Mouse (Mus musculus) 416B (cell line): Measurements from ENCODE around the gene Chrna10.
A peak's percentile ranks its signal among the peaks of the same experiment; 100 is the strongest.

ENCODE experiments used
- DNase-seq: peaks from one replicate; pipeline ENCODE4 v3.0.0; 2011; ENCODE audit warnings: low read depth

Gene Chrna10

DNA sequence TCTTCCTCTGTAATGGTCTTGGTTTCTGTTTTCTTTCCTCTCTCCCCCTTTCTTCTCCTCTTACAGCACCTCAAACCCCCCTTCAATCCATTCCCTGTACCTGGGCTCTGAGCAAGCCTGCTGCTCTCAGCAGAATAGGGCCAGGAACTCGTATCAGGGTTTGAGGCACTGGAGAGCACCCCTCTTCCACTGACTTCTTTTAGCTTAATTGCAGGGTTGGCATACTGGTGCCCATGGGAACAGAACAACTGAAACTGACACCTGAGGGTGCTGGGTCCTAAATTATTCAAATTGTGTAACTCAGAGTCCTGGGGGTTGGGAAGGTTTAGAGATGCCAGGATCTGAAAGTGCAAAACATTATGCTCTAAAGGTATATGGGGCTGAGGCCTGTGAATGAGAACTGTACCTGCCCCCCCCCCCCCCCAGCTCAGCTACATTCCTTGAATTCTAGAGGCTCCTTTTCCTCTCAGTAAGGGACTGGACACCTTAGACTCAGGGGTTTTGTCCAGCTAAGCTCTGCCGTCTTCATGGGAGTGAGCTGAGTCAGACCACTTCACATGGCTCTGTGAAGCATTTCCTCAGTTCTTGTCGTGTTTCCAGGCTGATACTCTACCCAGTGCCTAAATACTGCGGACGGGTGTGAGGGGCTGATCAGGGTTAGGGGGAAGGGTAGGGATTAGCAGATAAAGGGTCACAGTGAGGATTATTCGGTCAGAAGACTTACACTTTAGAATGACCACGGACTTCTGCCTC lies at the start of gene Chrna10:
Gene Chrna10, minus strand, starts transcription at position 250 of the 753 bp plus-strand sequence.
- DNase-seq = no peak

DNA sequence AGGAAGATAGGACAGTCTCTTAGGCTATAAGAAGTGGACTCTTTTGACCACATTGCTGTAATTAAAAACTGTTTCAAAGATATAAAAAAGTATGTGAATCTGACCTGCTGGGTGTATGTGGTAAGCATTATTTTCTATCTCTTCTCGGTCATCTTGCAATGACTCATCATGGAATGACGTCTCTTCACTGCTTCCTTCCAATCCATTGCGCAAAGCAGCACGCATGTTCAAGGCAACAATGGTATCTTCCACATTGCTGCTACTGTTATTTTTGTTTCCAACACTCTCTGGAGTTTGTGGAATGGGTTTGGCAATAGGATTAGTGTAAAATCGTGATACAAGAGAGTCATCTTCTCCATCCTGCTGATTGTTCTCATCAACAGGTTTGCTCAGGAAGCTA lies 37.1 kb upstream of the Chrna10 start:
- DNase-seq = peak; percentile 85

DNA sequence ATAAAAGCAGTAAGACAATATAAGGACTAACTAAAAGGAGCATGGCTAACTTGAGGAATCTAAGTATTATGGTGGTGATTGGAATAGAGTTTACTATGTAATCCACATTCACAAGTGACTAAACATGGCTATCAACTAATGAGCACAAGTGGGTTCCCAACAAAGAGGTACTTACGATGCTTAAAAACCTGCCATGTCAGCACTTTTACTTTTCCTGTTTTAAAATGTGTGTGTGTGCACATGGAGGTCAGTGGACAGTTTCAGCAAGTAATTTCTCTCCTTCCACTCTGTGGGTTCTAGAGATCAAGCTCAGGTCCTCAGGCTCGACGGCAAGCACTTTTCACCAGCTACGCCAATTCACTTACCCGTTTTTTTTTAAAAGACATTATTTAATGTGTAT lies 21.3 kb upstream of the Chrna10 start:
- DNase-seq = no peak

DNA sequence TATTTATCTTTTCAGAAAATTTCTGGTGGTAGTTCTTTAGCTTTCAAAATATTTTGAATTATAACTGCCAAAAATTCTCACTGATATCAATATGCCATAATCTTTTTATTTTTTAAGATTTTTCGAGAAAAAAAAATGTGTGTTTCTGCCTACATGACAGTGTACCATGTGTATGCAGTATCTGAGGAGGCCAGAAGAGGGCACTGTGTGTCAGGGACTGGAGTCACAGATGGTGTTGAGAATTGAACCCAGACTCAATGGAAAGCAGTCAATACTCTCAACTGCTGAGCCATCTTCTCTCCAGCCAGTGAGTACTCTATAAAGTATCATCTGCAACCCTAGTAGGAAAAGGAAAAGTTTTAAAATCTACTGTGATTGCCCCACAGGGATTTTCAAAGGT lies 20.8 kb upstream of the Chrna10 start:
- DNase-seq = peak; percentile 66

DNA sequence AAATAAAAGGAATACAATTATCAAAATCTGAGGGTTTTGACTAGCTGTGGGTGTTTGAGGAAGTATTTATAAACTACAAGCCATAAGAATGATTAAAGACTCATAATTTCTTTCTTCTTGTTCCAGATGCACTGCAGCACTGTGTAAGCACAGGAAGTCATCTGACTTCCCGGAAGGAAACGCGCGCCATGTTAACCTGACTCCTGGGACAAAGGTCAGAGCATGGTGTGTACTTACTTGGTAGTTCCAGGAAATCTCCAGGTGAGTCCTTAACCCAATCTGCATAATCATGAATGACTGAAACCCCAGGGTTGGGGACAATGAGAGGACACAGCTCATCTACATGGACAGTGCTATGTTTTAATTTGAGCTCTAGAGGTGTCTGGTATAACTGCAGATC lies 15.8 kb upstream of the Chrna10 start:
- no peak for DNase-seq

DNA sequence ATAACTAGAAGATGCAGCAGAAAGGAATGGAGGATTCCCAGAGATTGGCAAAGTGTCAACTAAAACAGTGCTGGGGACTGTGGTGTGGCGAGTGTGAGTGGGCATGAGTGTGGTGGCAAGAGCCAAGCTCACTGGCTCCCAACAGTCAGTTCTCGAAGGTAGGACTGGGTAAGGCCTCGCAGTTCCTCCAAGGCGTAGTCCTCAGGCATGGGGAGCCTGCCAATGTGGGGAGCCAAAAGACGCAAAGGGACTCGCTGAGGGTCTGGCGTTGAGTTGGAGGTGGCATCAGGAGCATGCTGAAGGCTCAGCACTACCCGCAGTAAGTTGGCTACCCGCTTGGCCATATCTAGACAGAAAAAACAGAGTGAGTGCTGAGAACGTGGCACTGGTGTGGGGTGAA lies 3.7 kb upstream of the Chrna10 start:
- DNase-seq = no peak

DNA sequence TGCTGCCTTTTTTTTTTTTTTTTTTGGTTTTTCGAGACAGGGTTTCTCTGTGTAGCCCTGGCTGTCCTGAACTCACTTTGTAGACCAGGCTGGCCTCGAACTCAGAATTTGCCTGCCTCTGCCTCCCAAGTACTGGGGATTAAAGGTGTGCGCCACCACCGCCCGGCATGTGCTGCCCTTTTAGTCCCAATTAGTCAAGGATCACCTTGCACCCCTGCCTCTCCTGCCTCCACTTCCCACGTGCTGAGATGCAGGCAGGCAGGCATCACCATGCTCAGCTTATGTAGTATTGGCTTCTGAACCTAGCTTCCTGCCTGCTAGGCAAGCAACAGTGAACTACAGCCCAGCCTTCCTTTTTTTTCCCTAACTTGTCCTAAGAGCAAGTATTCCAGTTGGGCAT lies 754 bp upstream of the Chrna10 start:
- no peak for DNase-seq

DNA sequence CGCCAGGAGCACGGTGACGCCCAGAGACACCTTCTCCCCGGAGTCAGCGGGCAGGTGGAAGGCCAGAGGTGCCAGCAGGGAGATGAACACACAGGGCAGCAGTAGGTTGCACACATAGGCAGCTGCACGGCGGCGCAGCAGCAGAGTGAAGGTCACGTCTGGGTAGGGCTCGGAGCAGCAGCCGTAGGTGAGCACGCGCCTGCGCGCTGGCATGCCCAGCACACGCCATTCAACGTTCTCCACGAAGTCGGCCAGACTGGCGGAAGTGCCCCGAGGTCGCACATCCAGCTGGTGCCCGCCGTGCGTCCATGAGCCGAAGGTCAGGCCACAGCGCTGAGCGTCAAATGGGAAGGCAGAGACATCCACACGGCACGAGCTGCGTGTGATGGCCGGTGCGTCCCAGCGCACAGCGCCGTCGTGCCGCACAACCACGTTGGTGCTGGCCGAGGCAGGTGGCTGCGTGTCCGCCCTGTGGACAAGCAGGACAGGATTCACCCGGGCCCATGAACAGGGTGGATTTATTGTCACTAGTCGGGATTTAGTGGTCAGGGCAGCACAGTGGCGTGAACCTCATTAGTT lies 3.4 kb downstream of the Chrna10 start:
- no peak for DNase-seq

DNA sequence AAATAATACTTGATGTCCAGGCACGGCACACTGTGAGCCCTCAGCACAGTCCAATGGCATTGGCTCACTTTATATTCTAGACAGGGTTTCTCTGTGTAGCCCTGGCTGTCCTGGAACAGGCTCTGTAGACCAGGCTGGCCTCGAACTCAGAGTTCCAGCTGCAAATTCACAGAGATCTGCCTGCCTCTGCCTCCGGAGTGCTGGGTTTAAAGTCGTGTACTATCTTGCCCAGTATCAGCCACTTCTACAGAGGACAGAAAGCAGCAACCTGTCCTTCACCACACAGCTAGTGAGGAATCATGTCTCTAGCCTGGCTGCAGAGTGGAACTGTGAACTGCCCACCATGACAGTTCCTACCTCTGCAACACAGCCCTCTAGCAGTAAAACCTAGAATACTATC lies 6.9 kb downstream of the Chrna10 start:
- no peak for DNase-seq

DNA sequence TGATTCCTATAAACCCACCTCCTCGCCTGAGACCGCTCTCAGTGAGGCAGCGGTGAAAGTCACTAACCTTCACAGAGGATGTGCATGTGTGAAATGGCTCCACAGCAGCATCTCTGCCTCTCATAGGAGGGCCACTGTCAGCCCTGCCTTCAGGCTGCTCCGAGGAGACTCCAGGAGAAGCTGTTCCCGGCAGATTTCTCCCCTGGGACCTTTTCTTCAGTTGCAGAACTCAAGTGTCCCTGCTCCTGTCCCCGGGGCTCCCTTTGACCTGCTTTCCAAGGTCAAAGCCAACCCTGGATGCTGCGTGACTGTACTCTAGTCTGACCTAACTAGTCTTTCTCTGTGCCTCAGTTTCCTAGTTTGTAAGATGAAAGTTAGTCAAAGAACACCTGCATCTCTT lies 7.5 kb downstream of the Chrna10 start, which contains the start of gene Art5:
Gene Art5, minus strand, starts transcription at position 319 of the 400 bp plus-strand sequence.
- DNase-seq = no peak

DNA sequence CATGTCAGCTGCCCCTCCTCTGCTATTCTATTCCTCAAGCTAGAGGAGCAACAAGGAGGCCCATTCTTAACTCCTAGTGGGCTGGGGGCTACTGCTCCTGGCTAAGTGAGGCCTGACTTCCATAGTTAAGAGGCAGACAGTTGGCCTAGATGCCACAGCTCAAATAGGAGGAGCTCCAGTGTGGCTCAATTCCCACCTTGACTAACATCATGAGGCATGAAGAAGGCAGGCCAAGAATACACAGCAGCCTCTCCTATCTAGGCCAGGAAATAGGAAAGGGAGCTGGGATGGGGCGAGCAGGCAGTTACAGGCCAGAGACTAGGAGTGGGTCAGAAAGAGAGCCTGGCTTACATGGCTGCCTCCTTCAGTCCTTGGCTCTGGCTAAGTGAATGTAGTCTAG lies 8.4 kb downstream of the Chrna10 start:
- no peak for DNase-seq

DNA sequence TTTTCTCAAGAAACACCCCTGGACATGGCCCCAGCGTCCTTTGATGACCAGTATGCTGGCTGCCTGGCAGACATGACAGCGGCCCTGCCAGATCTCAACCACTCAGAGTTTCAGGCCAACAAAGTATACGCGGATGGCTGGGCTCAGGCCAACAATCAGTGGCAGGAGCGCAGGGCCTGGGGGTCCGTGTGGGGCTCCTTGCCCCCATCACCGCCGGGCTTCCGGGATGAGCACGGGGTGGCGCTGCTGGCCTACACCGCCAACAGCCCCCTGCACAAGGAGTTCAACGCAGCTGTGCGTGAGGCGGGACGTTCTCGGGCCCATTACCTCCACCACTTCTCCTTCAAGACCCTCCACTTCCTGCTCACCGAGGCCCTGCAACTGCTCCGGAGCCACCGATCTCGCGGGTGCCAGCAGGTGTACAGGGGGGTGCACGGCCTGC lies 9.9 kb downstream of the Chrna10 start:
- no peak for DNase-seq

DNA sequence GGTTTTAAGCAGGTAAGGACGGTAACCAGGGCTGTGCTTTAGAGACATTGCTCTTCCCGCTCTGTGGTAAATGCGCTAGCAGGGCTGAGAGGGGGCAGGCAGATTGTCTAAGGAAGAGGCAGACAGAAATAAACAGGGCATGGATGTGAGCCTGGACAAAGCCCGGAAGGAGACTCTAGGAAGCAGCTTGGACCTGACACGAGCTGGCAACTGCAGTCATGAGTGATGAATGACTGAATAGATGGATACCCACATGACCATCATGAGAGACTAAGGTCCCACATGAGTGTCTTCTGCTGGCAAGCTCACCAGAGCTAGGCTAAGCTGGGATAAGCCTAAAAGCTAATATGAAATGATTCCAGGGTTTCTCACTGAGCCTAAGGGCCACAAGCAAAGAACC lies 12.5 kb downstream of the Chrna10 start:
- no peak for DNase-seq

DNA sequence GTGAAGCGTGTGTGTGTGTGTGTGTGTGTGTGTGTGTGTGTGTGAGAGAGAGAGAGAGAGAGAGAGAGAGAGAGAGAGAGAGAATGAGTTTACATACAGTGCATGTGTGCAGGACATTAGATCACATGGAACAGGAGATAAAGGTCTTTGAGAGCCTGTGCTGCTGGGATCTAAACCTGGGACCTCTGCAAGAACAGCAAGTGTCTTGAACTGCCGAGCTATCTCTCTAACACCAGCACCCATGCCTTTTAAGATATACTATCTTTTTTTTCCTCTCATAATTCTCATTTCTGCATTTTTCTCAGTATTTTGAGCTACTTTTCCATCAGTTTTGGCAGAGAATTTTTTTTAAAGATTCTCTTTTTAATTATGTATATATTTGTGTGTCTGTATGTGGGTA lies 13.1 kb downstream of the Chrna10 start:
- DNase-seq = no peak

DNA sequence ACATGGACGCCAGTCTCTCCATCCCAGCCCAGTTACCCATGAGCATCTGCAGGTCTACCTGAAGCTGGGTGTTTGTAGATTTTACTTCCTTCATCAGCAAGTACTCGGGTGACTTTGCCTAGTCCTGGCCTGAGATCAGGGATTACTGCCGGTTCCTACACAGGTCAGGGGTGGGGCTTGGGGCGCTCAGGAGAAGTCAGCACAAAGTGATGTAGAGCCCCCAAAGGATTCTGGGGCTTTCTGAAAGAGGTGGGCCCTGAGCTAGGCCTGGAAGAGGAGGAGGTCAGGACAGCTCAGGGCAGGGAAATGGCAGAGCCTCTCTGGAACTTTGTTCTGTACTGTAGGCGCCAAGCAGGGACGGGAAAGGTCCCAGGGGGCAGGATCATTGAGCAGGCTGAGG lies 13.9 kb downstream of the Chrna10 start:
- no peak for DNase-seq

DNA sequence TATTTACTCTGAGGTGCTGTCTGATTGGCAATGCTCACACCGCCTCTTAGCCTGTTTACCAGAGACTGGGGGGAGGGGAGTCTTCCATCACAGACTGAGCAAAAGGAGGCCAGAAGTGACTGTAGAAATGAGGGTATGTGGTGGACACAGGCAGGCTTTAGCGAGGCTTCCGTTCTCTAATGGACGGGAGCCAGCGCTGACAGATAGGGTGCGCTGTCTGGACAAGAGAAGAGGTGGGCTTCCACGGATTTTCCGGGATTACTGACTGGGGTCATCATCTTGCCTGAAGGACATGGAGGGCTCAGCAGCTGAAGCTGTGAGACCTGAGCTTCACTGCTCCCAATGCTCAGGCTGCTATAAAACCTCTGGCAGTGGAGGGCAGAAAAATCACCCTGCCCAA lies 14.4 kb downstream of the Chrna10 start:
- no peak for DNase-seq

DNA sequence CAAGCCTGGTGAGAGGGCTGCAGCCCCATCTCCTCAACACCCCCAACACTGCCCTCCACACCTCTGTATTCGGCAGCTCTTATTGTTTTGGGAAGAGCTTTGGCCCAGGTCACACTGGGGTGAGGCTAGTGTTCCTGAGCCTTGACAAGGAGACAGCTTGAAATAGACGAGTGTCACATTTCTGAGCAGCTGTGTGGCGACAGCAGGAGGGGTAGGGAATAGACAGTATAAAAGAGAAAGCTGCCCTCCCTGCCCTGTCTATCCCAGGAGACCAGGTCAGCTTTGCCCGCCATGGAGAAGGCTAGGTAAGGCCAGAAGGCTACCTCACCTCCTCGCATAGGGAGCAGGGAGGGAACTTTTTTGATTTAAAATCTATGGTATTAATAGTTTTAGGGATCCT lies 15.1 kb downstream of the Chrna10 start, which contains the start of gene Art1:
Gene Art1, plus strand, starts transcription at position 257 of the 400 bp plus-strand sequence.
- DNase-seq = no peak

DNA sequence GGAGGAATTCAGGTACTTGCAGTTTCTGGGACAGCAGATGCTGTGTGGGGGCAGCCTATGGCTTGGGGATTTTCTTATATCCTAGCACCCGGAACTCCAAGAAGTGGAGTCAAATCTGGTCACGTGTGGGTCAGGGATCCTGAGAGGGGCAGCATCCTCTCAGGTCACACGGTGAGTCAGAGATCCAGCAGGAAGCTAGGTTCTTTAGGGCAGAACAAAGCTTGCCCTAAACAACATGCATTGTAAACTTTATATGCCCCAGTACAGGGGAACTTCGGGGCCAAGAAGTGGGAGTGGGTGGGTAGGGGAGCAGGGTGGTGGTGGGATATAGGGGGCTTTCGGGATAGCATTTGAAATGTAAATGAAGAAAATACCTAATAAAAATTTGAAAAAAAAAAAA lies 15.8 kb downstream of the Chrna10 start:
- no peak for DNase-seq

DNA sequence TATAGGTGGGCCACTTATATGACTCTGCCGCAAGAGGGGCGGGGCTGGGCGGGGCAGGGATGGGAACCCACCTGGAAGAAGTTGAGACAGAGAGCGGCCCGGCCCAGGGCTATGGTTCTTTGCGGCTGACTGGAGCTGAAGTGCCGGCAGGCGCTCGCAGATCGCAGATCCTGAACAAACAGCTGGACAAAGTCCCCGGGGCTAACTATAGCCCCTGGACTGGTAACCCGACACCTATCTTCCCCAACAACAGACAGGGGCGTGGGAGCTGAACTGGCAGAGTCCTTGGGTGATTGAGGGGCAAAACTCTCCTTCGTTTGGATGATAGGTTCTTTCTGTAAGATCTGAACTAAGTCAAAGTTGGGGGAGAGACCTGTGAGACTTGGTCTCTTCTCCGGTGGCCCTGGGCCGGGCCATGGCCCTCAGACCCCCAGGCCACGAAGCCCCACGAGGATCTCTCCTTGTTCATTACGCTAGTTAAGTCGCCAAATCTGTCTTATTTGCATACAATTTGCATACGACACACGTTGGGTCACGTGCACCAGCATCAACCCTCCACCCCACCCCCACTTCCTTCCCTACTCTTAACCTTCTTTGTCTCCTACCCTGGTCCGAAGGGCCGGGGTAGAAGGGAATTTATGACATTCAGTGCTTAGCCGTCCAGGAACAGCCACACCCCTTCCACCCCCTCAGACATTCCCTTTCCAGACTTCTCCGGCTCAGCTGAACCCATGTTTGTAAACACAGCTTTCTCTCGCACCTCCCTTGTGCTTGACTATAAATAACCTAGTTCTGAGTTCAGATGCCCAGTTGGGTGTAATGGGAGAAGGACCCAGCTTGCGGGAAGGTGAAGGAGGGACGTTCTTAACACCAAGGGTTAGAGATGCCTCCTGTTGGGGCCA lies 16.6 kb downstream of the Chrna10 start:
- peak; percentile 41 for DNase-seq

DNA sequence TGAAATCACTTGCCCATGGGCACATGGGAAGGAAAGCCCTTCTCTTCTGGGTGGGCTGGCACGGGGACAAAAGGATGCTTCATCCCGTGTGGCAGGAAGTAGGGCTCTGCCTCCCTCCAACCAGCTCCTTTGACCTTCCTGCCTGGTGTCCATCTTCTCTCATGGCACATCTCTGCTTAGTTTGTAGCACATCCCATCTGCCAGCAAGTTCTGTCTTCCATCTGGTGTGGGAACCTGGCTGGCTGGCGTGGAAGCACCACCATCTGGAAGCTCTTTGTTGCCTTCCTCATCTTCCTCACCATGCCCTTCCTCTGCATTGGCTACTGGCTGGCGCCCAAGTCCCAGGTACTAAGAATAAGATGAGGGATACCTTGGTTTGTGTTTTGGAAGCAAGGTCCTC lies 29.3 kb downstream of the Chrna10 start:
- no peak for DNase-seq

DNA sequence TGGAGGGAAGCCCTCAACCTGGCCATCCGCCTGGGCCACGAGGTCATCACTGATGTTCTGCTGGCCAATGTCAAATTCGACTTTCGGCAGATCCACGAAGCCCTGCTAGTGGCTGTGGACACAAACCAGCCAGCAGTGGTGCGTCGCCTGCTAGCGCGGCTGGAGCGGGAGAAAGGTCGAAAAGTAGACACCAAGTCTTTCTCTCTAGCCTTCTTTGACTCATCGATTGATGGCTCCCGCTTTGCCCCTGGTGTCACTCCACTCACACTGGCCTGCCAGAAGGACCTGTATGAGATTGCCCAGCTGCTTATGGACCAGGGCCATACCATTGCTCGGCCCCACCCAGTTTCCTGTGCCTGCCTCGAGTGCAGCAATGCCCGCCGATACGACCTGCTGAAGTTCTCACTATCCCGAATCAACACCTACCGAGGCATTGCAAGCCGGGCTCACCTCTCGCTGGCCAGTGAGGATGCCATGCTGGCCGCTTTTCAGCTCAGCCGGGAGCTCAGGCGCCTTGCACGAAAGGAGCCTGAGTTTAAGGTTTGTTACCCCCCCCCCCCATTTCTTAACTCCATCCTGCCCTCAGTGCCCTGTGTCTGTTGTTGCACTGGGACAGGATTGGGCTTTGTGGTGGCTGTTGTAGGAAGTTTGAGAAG lies 32.5 kb downstream of the Chrna10 start:
- DNase-seq = no peak

DNA sequence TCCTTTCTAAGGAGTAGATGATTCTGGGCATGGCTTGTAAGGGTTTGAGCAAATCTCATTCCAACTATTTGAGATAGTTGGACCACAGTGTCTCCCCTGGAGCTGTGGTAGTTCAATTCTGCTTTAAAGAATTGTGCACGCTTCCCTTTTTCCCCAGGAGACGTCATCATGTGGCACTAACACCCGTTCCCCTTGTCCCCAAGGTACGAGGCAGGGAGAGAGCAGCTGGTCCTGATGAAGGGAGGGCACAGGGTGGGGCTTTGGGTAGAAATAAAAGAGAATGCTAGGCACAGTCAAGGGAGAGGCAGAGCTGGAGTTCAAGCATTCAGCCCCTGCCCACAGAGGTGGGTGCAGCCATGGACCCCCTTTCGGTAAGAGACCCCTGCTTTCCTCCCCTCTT lies 33.8 kb downstream of the Chrna10 start, which contains the start of gene Trpc2:
Gene Trpc2, plus strand, starts transcription at position 301 of the 400 bp plus-strand sequence.
- DNase-seq = no peak
